Mouse (Mus musculus): Measurements from ENCODE around the gene Bclaf3. TPM values are rescaled to one million over a fixed set of nuclear protein-coding genes. Genes with fewer than 3 reads are reported as not detected.
"Not testable (repeated sequence)": the region's sequence is repeated elsewhere in the genome, so short reads cannot be mapped to it uniquely, and the experiment has no call there.

Gene Bclaf3
- polyA plus RNA-seq (2012; rRNA removed), result 10.3 and 13.5 TPM in 2 replicates

DNA sequence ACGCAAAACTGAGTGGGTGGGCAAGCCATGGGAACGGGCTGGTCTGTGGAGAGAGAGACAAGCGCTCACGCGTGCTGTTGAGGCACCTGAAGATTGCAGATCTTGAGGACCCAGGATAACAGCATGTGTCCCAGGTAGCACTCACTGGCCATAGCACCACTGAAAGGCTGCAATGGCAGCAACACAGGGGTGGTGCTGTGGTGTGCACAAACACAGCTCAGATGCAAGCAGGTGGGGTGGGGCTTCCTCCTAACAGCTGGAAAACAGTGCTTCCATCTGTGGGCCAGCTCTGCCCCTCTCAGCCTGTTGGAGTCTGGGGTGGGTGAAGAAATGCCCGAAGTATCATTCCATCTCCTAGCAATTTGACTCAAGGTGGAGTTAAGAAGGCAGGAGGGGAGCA lies at the start of gene Bclaf3:
Gene Bclaf3 (plus strand): TSS at position 301 of the 400 bp plus-strand sequence.
- DNase-seq (ENCODE audit: low spot score), result no peak

DNA sequence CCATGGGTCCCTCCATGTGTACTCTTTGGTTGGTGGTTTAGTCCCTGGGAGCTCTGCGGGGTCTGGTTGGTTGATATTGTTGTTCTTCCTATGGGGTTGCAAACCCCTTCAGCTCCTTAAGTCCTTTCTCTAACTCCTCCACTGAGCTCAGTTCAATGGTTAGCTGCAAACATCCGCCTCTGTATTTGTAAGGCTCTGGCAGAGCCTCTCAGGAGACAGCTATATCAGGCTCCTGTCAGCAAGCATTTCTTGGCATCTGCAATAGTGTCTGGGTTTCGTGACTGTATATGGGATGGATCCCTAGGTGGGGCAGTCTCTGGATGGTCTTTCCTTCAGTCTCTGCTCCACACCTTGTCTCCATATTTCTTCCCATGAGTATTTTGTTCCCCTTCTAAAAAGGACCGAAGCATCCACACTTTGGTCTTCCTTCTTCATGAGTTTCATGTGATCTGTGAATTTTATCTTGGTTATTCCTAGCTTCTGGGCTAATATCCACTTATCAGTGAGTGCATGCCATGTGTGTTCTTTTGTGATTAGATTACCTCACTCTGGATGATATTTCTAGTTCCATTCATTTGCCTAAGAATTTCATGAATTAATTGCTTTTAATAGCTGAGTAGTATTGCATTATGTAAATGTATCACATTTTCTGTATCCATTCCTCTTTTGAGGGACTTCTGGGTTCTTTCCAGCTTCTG lies 48.1 kb upstream of the Bclaf3 start:
- not testable (repeated sequence) for DNase-seq (ENCODE audit: low spot score)

DNA sequence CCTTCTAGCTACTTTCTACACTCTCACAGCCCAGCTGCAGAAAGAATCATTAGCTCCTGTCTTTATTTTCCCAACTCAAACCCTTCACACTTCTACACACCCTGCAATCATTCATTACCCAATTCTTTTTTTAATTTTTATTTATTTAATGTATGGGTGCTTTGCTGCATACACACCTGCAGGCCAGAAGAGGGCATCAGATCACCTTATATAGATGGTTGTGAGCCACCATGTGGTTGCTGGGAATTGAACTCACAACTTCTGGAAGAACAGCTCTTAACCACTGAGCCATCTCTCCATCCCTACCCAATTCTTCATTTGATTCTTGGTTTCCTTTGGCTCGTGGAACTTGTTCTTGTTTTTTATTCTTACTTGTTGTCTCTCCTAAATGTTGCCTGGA lies 42.2 kb upstream of the Bclaf3 start:
- no peak for DNase-seq (ENCODE audit: low spot score)

- no peak for DNase-seq (ENCODE audit: low spot score)
These were observed 23.3 kb upstream of the Bclaf3 start for GRCm38 (mm10) chrX:159503181-159503580.

DNA sequence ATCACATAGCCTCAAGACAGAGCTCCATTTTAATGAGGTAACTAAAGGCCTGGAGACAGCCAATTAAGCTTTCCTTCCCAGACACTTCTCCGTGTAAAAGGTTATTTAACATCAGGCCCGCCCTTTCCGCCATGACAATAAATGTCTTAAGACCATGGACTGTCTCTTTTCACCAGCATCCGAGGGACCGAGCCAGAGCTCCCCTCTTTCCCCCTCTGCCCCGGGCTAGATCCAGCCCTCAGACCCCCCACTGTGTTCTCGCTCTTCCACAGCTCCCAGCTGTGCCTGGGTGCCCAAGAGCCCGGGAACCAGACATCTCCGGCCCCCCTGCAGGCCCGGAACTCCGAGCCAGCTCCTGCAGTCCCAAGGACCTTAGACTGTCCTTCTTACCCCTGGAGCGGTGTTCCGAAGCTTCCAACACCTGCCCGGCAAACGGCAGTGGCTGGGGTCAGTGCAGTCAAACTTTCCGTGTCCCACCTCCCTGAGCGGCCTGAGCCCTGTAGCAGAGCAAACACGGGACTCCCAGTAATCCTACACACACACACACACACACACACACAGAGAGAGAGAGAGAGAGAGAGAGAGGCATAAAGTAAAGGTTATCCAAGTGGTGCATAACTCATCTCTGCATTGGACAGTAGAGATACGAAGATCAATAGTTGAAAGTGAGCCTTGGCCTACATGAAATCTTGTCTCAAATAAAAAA lies 18.0 kb upstream of the Bclaf3 start:
- DNase-seq (ENCODE audit: low spot score), result no peak

DNA sequence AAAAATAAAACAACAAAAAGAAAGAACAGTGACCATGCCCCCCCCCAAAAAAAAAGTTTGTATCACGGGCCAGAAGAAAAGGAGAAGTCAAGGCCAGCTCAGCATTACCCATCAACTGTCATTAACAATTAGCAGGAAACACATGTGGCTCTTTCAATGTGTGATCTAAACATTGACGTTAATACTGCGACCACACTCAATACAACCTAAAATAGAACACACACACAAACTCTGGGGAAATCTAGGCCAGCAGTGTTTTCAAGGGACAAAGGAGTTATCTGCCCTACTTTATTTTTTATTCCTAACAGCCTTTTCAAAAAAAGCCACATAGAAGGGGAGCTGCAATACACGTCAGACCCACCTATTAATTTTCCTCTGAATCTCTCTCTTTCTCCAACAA lies 17.4 kb upstream of the Bclaf3 start:
- no peak for DNase-seq (ENCODE audit: low spot score)

DNA sequence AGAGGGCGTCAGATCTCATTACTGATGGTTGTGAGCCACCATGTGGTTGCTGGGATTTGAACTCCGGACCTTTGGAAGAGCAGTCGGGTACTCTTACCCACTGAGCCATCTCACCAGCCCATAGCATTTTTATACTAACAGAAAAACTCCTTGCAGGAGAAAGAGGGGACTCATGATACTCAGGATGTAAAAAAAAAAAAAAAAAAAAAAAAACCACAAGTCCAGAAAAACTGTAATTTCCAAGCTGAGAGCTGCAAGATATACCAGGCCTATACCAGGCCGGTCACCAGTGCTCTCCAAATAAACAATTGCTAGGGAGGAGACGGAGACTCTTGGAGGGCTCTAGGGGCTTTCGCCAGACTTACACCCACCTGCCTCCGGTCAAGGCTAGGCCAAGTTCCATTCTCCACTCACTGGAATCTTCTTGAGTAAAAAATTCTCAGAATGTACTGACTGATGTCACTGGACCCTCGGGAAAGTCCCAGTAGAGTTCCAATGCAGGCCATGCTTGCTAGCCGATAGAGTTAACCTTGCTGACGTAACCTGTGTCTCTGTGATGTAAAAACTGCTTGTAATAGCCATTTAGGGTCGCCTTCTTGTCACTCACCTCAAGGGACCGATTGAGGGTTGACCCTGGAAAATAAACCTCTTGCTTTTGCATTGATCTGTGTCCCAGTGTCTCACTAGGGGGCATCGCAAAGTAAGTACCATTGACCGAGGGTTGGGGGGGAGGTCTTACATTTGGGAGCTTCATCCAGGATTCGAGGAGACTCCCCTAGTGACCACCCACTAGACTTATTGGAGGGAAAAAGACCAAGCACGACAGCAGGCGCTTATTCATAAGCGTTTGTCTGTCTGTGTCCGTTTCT lies 16.4 kb upstream of the Bclaf3 start:
- no peak for DNase-seq (ENCODE audit: low spot score)

- no peak for DNase-seq (ENCODE audit: low spot score)
These were observed 15.8 kb upstream of the Bclaf3 start for GRCm38 (mm10) chrX:159510716-159511051.

GRCm38 (mm10) chrX:159515599-159515998 lies 10.9 kb upstream of the Bclaf3 start:
- no peak for DNase-seq (ENCODE audit: low spot score)

DNA sequence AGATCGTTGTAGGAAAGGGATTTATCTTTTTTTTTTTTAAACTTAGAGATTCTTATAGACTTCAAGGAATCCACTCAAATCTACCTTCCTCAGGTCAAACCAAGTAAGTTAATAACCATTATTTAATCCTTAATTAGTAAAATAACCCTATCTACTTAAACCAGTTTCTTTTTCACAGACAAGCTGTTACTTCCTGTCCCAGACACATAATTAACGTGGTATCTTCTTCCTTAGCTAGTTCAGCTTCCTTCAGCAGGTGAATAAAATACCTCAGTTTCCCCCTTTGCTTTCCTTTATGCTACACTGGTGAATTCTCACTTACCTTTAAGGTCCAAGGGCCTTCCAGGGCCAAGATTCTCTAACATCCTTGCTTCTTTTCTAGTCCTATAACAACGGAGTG lies 4.7 kb upstream of the Bclaf3 start:
- no peak for DNase-seq (ENCODE audit: low spot score)

GRCm38 (mm10) chrX:159522651-159523050 lies 3.8 kb upstream of the Bclaf3 start:
- no peak for DNase-seq (ENCODE audit: low spot score)

DNA sequence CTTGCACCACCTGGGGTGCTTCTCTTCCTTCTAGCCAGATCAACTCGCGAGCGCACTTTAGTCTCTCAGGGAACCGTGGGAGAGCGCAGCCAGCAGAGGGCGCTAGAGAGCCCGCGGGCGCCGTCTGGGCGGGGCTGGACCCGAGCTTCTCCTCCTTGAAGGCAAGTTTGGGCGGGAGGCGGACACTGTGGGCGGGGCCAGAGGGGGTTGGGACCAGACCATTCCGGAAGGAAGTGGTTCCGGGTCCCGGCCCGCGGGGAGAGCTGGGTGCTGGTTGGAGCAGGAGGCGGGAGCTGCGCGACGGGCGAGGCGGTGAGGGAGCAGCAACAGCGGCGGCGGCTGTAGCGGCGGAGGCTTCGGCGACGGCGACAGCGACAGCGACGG lies 5.9 kb downstream of the Bclaf3 start:
- DNase-seq (ENCODE audit: low spot score), result peak; percentile 81

DNA sequence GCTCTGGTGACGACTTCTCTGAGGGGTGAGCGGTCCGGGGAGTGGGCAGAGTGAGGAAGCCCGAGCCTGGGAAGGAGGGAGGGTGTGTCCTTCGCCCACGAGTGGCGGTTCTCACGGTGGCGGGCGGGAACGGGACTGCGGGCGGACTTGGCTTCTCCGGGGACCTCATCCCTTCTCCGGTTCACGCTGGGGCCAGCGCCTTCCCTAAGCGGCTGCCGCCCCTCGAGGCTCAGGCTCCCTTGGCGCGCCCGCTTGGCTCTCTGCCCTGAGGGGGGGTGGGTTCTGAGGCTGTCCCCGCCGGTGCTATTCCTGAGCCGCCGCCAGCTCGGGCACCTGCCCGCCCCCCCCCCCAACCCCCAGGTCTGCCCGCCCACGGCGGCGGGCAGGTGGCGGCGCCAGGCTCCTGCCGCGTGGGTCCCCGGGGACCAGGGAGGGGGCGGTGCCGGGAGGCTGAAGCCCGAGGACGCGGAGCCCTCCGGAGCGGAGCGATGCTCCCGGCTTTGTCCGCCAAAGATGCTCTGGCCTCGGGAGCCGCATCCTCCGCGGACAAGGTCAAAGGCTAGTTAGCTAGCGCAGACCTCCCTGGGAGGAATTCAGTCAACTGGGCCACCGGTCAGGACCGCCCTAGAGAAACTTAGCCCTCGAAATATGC lies 6.4 kb downstream of the Bclaf3 start:
- DNase-seq (ENCODE audit: low spot score), result no peak

DNA sequence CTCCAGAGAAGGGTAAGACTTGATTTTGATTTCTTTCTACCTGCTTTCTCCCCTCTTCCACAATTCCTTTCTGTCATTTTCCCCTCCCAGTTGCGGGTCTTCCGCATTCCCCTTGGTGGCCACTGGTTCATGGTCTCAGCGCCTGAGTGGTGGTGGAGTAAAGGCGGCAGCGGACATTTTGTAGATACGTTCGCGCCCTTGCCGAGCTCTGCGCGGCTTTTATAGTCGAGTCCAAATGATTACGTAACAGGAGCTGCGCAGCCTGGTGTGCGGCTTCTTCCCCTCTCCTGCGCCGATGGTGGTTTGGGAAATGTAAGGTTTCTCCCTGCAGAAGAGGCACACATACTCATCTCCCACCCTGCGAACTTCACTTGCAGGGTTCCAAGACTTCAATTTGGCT lies 15.4 kb downstream of the Bclaf3 start:
- no peak for DNase-seq (ENCODE audit: low spot score)

GRCm38 (mm10) chrX:159547093-159547492 lies 20.6 kb downstream of the Bclaf3 start:
- DNase-seq (ENCODE audit: low spot score), result no peak

DNA sequence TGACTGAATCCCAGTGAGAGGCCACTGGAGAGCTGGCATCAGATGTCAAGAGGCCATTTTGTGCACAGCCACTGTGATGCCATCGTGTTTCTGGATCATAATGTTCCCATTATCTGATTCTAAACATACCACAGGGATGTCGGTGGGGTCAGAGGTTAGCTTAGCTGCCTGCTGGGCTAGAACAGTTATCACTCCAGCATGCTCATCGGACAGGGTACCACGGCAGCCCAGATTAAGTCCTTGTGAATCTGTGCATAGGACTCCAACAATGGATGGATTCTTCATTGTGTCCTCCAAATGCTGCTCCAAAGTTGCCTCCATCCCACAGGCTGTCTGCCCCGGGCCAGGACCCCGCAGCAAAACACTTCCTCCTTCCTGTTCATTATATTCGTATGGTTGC lies 58.2 kb downstream of the Bclaf3 start:
- DNase-seq (ENCODE audit: low spot score), result not testable (repeated sequence)

DNA sequence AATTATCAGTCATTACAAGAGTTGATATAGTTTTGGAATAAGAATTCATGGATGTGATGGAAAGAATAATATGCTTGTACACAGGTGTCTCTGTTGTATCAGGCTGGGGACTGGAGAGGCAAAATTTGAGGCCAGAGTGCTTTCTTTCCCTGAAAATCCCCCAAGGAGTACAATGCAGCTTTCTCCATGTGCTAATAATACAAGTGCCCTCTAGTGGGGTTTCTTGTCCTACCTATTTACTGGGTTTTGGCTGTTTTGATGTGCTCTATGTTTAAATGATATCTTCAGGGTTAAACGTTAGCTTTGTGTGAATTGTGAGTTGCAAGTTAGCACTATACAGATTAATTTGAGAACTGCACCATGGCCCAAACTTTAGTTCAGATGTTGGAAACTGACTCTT lies 65.1 kb downstream of the Bclaf3 start:
- no peak for DNase-seq (ENCODE audit: low spot score)

- DNase-seq (ENCODE audit: low spot score), result no peak
These were observed 71.0 kb downstream of the Bclaf3 start for GRCm38 (mm10) chrX:159597502-159597901.

DNA sequence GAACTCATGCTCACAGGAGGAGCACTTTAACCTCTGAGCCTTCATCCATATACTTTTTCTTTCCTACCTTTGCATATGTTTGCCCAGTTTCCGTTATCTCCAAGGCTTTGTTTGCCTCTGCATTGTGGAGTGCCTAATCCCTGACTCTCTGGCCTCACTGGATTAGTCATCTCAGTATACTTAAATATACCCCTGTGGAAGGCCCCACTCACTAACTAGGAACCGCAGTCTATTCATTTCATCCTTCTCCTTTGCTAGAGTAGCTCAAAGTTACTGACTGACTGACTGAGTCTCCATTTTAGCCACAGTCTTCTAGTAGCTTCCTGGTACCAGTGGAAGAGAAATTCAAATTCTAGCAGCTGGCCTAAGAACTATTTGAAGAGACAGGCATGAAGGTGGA lies 78.3 kb downstream of the Bclaf3 start:
- no peak for DNase-seq (ENCODE audit: low spot score)

- no peak for DNase-seq (ENCODE audit: low spot score)
These were observed 80.4 kb downstream of the Bclaf3 start for GRCm38 (mm10) chrX:159606936-159607335.

GRCm38 (mm10) chrX:159626208-159626906 lies 99.9 kb downstream of the Bclaf3 start:
- DNase-seq (ENCODE audit: low spot score), result no peak

Measured in urinary bladder, adult 2 months (tissue).